ENCODE assay signal across 10 mouse cellular contexts in genomic region chr6:52663021-52663420, GRCm38 (mm10). TPM values are rescaled to one million over a fixed set of nuclear protein-coding genes. Genes with fewer than 3 reads are reported as not detected.
A peak's percentile ranks its signal among the peaks of the same experiment; 100 is the strongest.
DNase-seq lines count a peak whose midpoint lies in the region; ATAC-seq and TF ChIP-seq lines count a peak whose summit lies in the region.
"Had no signal": no experiment of that assay in that cellular context is flagged by ENCODE, and none has a peak within 500 bp of the region (broad histone marks: within the 10 kb centered on the region; RNA-seq: fewer than 3 reads in every experiment).

No protein-coding gene starts in this region.

- H3K27ac ChIP-seq in lung, embryonic 14.5 days (ENCODE audit: low read depth) = no peak overlapping the region
- no peak overlapping the region for H3K27ac ChIP-seq in neural tube, embryonic 15.5 days (replicated peaks)

- H3K9me3 ChIP-seq in lung, embryonic 14.5 days (ENCODE audit: low read depth, low read length) = no peaks in the 10 kb centered on the region
- H3K9me3 ChIP-seq in neural tube, embryonic 15.5 days (replicated peaks) = no peaks in the 10 kb centered on the region
- H3K9me3 ChIP-seq: G1E had no signal

- TF ChIP-seq CTCF in lung, embryonic 14.5 days (IDR thresholded peaks at IDR 0.05; ENCODE audit: low read depth) = peak; percentile 39; the same call in 1 of the 2 replicates

- H3K4me2 ChIP-seq in lung, embryonic 14.5 days = no peak overlapping the region
- no peak overlapping the region for H3K4me2 ChIP-seq in neural tube, embryonic 15.5 days
- H3K4me2 ChIP-seq: midbrain, embryonic 11.5 days had no signal

- H3K27me3 ChIP-seq in lung, embryonic 14.5 days (ENCODE audit: insufficient read depth, low read length) = no peaks in the 10 kb centered on the region
- no peaks in the 10 kb centered on the region for H3K27me3 ChIP-seq in neural tube, embryonic 15.5 days (replicated peaks)

- H3K36me3 ChIP-seq in lung, embryonic 14.5 days (ENCODE audit: insufficient read depth) = no peaks in the 10 kb centered on the region
- no peaks in the 10 kb centered on the region for H3K36me3 ChIP-seq in neural tube, embryonic 15.5 days
- H3K36me3 ChIP-seq: G1E had no signal

- H3K4me3 ChIP-seq in lung, embryonic 14.5 days (ENCODE audit: low read depth, low read length) = no peak overlapping the region
- H3K4me3 ChIP-seq in neural tube, embryonic 15.5 days (replicated peaks) = no peak overlapping the region

- no peak for ATAC-seq in lung, embryonic 14.5 days (ENCODE audit: insufficient read depth)
- ATAC-seq in neural tube, embryonic 15.5 days (ENCODE audit: low FRiP score) = no peak

- WGBS in lung, embryonic 14.5 days = 19% methylated on average over 5 of the region's 5 CpGs
- WGBS in neural tube, embryonic 15.5 days = 53% methylated on average over 5 of the region's 5 CpGs

- H3K4me1 ChIP-seq in lung, embryonic 14.5 days (ENCODE audit: insufficient read depth) = no peaks in the 10 kb centered on the region
- no peaks in the 10 kb centered on the region for H3K4me1 ChIP-seq in neural tube, embryonic 15.5 days

- H3K9ac ChIP-seq in lung, embryonic 14.5 days = no peak overlapping the region
- H3K9ac ChIP-seq in neural tube, embryonic 15.5 days (replicated peaks) = no peak overlapping the region

- peak; percentile 21 for DNase-seq in embryo, embryonic 10 days (ENCODE audit: low spot score)
- no peak for DNase-seq in embryo, embryonic 11 days
- peak; percentile 63 for DNase-seq in 416B (ENCODE audit: low read depth)
- peak; percentile 28 for DNase-seq in brain, adult 2 months (ENCODE audit: low read depth, low spot score)
- peak; percentile 24 for DNase-seq in lung, embryonic 14.5 days
- DNase-seq in urinary bladder, postnatal 36 days (ENCODE audit: low spot score in 2 of 2) = no peak
- DNase-seq in layer of hippocampus, adult 9-11 months = no peak

RNA-seq across cellular contexts. Expression of gene Hibadh, which starts 22.8 kb away (rescaled TPM):
- polyA plus RNA-seq in lung, embryonic 14.5 days (2014; fragmentation: Nextera tagmentation; extraction: Ambion mirVana) = 54.1 and 56.8 TPM in 2 replicates
- 72.2 and 91.4 TPM in 2 replicates for polyA plus RNA-seq in neural tube, embryonic 15.5 days (2015; fragmentation: Nextera tagmentation; extraction: Ambion mirVana)

RNA-seq across cellular contexts. Expression of gene Tax1bp1, which starts 50.5 kb away (rescaled TPM):
- polyA plus RNA-seq in lung, embryonic 14.5 days (2014; fragmentation: Nextera tagmentation; extraction: Ambion mirVana) = 133 and 147 TPM in 2 replicates
- 141 and 159 TPM in 2 replicates for polyA plus RNA-seq in neural tube, embryonic 15.5 days (2015; fragmentation: Nextera tagmentation; extraction: Ambion mirVana)

Comparison
In these comparisons a context has a peak if more than half of its experiments do, and no peak if none do; other contexts are left out.
1. DNase-seq: peak in embryo, embryonic 10 days (single experiment), 416B (single experiment), brain, adult 2 months (single experiment) and lung, embryonic 14.5 days (single experiment); none in embryo, embryonic 11 days (single experiment), urinary bladder, postnatal 36 days (0 of 2) and layer of hippocampus, adult 9-11 months (single experiment).